Mouse (Mus musculus) spleen, adult 2 months (tissue): ENCODE results near the gene Tmem28. TPM values are rescaled to one million over a fixed set of nuclear protein-coding genes. Genes with fewer than 3 reads are reported as not detected.

Experiments used
- DNase-seq, 2 experiments: peaks; one replicate each; pipeline versions ENCODE4 v3.0.0 to v3.0.0-alpha.2; 2012 to 2021; ENCODE audit warnings: low spot score in 2 of 2, low read depth in 1 of 2
- H3K27ac ChIP-seq: fragments of 200-500 bp; 2 replicates; pipeline ENCODE4 v1.5.1; 2012; ENCODE audit warnings: low read length, inconsistent platforms; ENCODE audit not compliant: insufficient read depth
- H3K27me3 ChIP-seq: fragments of 200-500 bp; 2 replicates; pipeline ENCODE4 v1.6.1; 2012; ENCODE audit warnings: mild to moderate bottlenecking, moderate library complexity, low read length, inconsistent platforms; ENCODE audit not compliant: control insufficient read depth, insufficient read depth
- H3K36me3 ChIP-seq: fragments of 200-500 bp; 2 replicates; pipeline ENCODE4 v1.6.1; 2012; ENCODE audit warnings: mild to moderate bottlenecking, low read length, inconsistent platforms; ENCODE audit not compliant: control insufficient read depth, insufficient read depth
- H3K4me1 ChIP-seq: fragments of 200-500 bp; 2 replicates; pipeline ENCODE4 v1.6.1; 2011; ENCODE audit warnings: inconsistent platforms; ENCODE audit not compliant: control insufficient read depth, insufficient read depth, insufficient read length
- H3K4me3 ChIP-seq: fragments of 200-500 bp; 2 replicates; pipeline ENCODE4 v1.5.1; 2011; ENCODE audit warnings: mild to moderate bottlenecking, inconsistent platforms; ENCODE audit not compliant: insufficient read depth, insufficient read length; ENCODE audit errors: extremely low read depth
- CTCF ChIP-seq: fragments of 200-500 bp; IDR thresholded peaks from 2 replicates; pipeline ENCODE4 v1.5.1; 2011; ENCODE audit warnings: mild to moderate bottlenecking, inconsistent platforms; ENCODE audit not compliant: insufficient read depth, insufficient read length, insufficient replicate concordance; ENCODE audit errors: extremely low read depth
- POLR2A ChIP-seq: fragments of 200-500 bp; IDR thresholded peaks from 2 replicates; pipeline ENCODE4 v1.6.1; 2011; ENCODE audit warnings: low read depth, low read length, inconsistent platforms
- WGBS: fragments of 180-500 bp; shearing (Covaris S2); methylation state at CpG from one replicate; pipeline ENCODE4 v1.1.7; 2018; 5-methylcytosine and 5-hydroxymethylcytosine counted together
- polyA plus RNA-seq: library from polyadenylated mRNA; depleted of rRNA; stranded (reverse); fragments of >200 nt; gene quantifications from 2 replicates; pipeline ENCODE4 v1.2.3, GENCODE M21; 2012; rRNA removed

Gene Tmem28
- polyA plus RNA-seq, 1 experiment = 0.02 TPM

DNA sequence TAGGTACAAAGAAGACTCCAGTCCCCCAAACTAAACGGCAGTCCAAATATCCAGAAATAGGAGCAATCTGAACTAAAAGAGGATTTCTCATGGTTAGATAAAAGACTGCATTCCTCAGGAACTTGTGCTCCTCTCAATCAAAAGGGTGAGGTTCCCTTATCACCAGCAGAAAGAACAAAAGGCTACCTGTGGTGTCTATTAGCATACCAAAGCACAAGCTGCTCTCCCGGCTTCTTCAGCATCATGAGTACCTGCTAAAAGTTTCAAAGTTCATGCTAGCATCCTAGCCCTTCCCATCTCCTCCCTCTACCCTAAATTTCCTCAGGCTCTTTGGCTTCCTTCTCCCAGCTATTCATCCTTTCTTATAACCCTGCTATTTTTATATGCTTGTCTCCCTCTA is 62.6 kb downstream of the Tmem28 start:
- H3K4me3 ChIP-seq = no peak overlapping the region
- no peak overlapping the region for H3K27ac ChIP-seq
- TF ChIP-seq CTCF = no peak
- TF ChIP-seq POLR2A = no peak
- H3K27me3 ChIP-seq = no peaks in the 10 kb centered on the region
- DNase-seq = no peak
- WGBS = 76% methylated on average over 2 of the region's 2 CpGs
- H3K4me1 ChIP-seq = no peaks in the 10 kb centered on the region
- no peaks in the 10 kb centered on the region for H3K36me3 ChIP-seq

Other genes starting within 250 kb of the Tmem28 start
- 0.12 and 0.37 TPM in 2 replicates for gene Eda, start 154.6 kb downstream of the Tmem28 start, polyA plus RNA-seq